27 mouse cellular contexts compared by ENCODE assay signal in the genomic region with DNA sequence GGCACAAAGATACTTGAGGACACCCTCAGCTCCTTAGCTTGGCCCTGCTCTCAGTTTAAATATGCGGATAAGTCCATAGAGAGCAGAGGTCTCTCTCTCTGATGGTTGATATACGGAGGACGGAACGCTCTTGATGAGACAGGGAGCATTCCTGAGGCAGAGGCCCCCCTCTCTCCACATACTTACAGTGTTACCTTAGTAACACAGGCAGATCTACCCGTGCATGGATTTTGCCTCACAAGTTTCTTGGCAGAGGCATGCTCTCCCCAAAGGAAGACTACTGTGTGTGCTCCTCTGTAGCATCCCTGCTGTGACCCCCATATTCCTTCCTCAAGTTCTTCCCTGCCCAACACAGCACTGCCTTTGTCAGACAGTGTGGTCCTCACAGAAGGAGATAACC. TPM values are rescaled to one million over a fixed set of nuclear protein-coding genes. Genes with fewer than 3 reads are reported as not detected.
"Had no signal": no experiment of that assay in that cellular context is flagged by ENCODE, and none has a peak within 500 bp of the region (broad histone marks: within the 10 kb centered on the region; RNA-seq: fewer than 3 reads in every experiment).

No protein-coding gene starts in this region.

- H3K4me3 ChIP-seq: gastrocnemius, adult 2 months; heart, adult 2 months; heart, embryonic 13.5 days; heart, embryonic 15.5 days; hindbrain, embryonic 10.5 days; intestine, embryonic 15.5 days; layer of hippocampus, adult 2 months; limb, embryonic 13.5 days; limb, embryonic 15.5 days; liver, embryonic 12.5 days had no signal

- H3K36me3 ChIP-seq: heart, embryonic 13.5 days; heart, embryonic 15.5 days; hindbrain, embryonic 10.5 days; intestine, embryonic 15.5 days; limb, embryonic 13.5 days; limb, embryonic 15.5 days; liver, embryonic 12.5 days had no signal

- H3K4me1 ChIP-seq: heart, embryonic 13.5 days; heart, embryonic 15.5 days; intestine, embryonic 15.5 days; limb, embryonic 13.5 days; liver, embryonic 12.5 days had no signal

- H3K9me3 ChIP-seq: heart, embryonic 13.5 days; heart, embryonic 15.5 days; hindbrain, embryonic 10.5 days; intestine, embryonic 15.5 days; limb, embryonic 13.5 days; limb, embryonic 15.5 days; liver, embryonic 12.5 days had no signal

- ATAC-seq: hindbrain, embryonic 16.5 days; inflammation-experienced regulatory T-cells, adult 6 months; intestine, embryonic 15.5 days; intestine, postnatal 0 days; liver, embryonic 12.5 days had no signal

- DNase-seq: gastrocnemius, adult 2 months; gastrocnemius, postnatal 10 days; gastrocnemius, postnatal 25 days; heart, adult 2 months; heart, postnatal 4 days; kidney, adult 18-20 months; kidney, adult 8-10 months; kidney, postnatal 10 days; kidney, postnatal 25 days; kidney, postnatal 4 days; layer of hippocampus, postnatal 36 days; left cerebral cortex, postnatal 4 days had no signal

- H3K27ac ChIP-seq: gastrocnemius, adult 2 months; heart, adult 2 months; heart, embryonic 13.5 days; heart, embryonic 15.5 days; hindbrain, embryonic 10.5 days; hindbrain, embryonic 14.5 days; intestine, embryonic 15.5 days; layer of hippocampus, adult 2 months; limb, embryonic 13.5 days; limb, embryonic 15.5 days; liver, embryonic 12.5 days; liver, embryonic 14.5 days had no signal

- H3K9ac ChIP-seq: heart, embryonic 13.5 days; heart, embryonic 15.5 days; hindbrain, embryonic 14.5 days; intestine, embryonic 15.5 days; limb, embryonic 13.5 days; limb, embryonic 15.5 days; liver, embryonic 12.5 days; liver, embryonic 14.5 days had no signal

- H3K27me3 ChIP-seq: heart, embryonic 13.5 days; heart, embryonic 15.5 days; intestine, embryonic 15.5 days; limb, embryonic 13.5 days; limb, embryonic 15.5 days; liver, embryonic 12.5 days had no signal

- H3K4me2 ChIP-seq: heart, embryonic 13.5 days; heart, embryonic 15.5 days; hindbrain, embryonic 14.5 days; intestine, embryonic 15.5 days; limb, embryonic 13.5 days; limb, embryonic 15.5 days; liver, embryonic 12.5 days had no signal

RNA-seq across cellular contexts. Expression of gene Slc15a1, which starts 42.3 kb away (rescaled TPM):
- polyA plus RNA-seq: heart, adult 2 months; heart, embryonic 13.5 days; hindbrain, embryonic 14.5 days; limb, embryonic 11.5 days; limb, embryonic 13.5 days; liver, adult 2 months; liver, embryonic 12.5 days; liver, embryonic 14.5 days had no signal
